Comparison of ENCODE assay signal across 22 mouse cellular contexts in the genomic region with DNA sequence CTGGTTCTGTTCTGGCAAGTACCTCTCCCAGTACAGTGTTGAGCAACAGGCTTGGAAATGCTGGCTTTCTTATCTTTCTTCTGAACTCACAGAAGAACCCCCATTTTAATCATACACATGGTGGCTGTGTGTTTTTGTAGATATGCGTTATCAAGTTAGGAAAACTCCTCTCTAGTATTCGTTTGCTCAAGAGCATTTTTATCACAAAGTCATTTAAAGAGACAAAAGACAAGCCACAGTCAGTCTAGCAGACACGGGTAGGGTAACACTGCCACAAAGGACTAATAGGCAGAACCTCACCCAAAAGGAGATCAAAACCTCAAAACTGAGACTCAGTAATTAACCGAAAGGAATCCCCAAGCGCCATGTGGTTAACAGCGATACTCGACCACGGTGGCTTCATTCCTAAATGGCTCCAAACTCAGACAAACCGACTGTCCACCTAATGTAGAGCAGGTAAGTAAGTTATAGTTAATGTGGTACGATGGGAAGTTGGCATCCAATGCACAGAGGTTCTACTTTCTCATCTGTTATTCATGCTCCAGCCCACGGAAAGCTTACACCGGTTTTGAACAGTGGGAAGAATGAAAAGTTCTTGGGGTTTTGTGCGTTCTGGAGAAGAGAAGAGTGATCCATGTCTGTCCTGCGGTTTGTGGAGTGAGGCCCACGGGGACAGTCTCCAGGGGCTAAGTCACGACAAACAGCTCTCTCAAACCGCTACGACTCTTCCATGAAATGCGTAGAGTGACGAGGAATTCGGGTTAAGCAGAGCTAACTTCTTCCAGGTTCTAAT.
A peak's percentile ranks its signal among the peaks of the same experiment; 100 is the strongest.
DNase-seq lines count a peak whose midpoint lies in the region; ATAC-seq and TF ChIP-seq lines count a peak whose summit lies in the region.
"Had no signal": no experiment of that assay in that cellular context is flagged by ENCODE, and none has a peak within 500 bp of the region (broad histone marks: within the 10 kb centered on the region; RNA-seq: fewer than 3 reads in every experiment).

No protein-coding gene starts in this region.

- peak; percentile 65; the same call in 1 of the 2 replicates for ATAC-seq in intestine, embryonic 15.5 days
- ATAC-seq in intestine, embryonic 16.5 days: no peak
- peak; percentile 48 for ATAC-seq in erythroblast, adult 5-6 weeks (replicated peaks; ENCODE audit: low FRiP score, poor library complexity, severe bottlenecking)
- peak; percentile 67 for ATAC-seq in liver, embryonic 15.5 days (ENCODE audit: insufficient read depth)
- ATAC-seq: activated CD4-positive, CD25-positive, alpha-beta regulatory T cell, adult 4 months; CD4-positive, CD25-positive, alpha-beta regulatory T cell, adult 4 months; forebrain, embryonic 16.5 days; midbrain, embryonic 16.5 days had no signal

- no peaks in the 10 kb centered on the region for H3K36me3 ChIP-seq in intestine, embryonic 15.5 days
- no peaks in the 10 kb centered on the region for H3K36me3 ChIP-seq in intestine, embryonic 16.5 days (ENCODE audit: control insufficient read depth, insufficient read depth, low read length)
- no peaks in the 10 kb centered on the region; the same call in 1 of the 2 replicates for H3K36me3 ChIP-seq in liver, embryonic 15.5 days (replicated peaks)
- H3K36me3 ChIP-seq: embryonic facial prominence, embryonic 15.5 days; hindbrain, embryonic 12.5 days had no signal

- H3K4me2 ChIP-seq in intestine, embryonic 15.5 days (replicated peaks): no peak overlapping the region
- no peak overlapping the region for H3K4me2 ChIP-seq in intestine, embryonic 16.5 days (ENCODE audit: low read depth, low read length)
- peak overlapping the region; percentile 67 for H3K4me2 ChIP-seq in liver, embryonic 15.5 days
- H3K4me2 ChIP-seq: embryonic facial prominence, embryonic 15.5 days; hindbrain, embryonic 12.5 days had no signal

- H3K9ac ChIP-seq in intestine, embryonic 15.5 days: no peak overlapping the region
- H3K9ac ChIP-seq in intestine, embryonic 16.5 days (ENCODE audit: low read depth, low read length): no peak overlapping the region
- peak overlapping the region; percentile 60 for H3K9ac ChIP-seq in liver, embryonic 15.5 days
- H3K9ac ChIP-seq: embryonic facial prominence, embryonic 15.5 days; hindbrain, embryonic 12.5 days had no signal

- no peaks in the 10 kb centered on the region for H3K27me3 ChIP-seq in intestine, embryonic 15.5 days (replicated peaks)
- H3K27me3 ChIP-seq in intestine, embryonic 16.5 days (replicated peaks; ENCODE audit: control insufficient read depth, insufficient read depth, low read length): no peaks in the 10 kb centered on the region
- no peaks in the 10 kb centered on the region for H3K27me3 ChIP-seq in liver, embryonic 15.5 days
- H3K27me3 ChIP-seq: embryonic facial prominence, embryonic 15.5 days; hindbrain, embryonic 12.5 days had no signal

- H3K9me3 ChIP-seq in intestine, embryonic 15.5 days: no peaks in the 10 kb centered on the region
- H3K9me3 ChIP-seq in intestine, embryonic 16.5 days (ENCODE audit: control insufficient read depth, low read length): no peaks in the 10 kb centered on the region
- H3K9me3 ChIP-seq in liver, embryonic 15.5 days (replicated peaks): no peaks in the 10 kb centered on the region
- H3K9me3 ChIP-seq: embryonic facial prominence, embryonic 15.5 days; hindbrain, embryonic 12.5 days had no signal

- no peak for TF ChIP-seq POLR2A in bone marrow, adult 2 months (IDR thresholded peaks at IDR 0.05; ENCODE audit: borderline replicate concordance, control insufficient read depth, low read depth, low read length)

- H3K4me1 ChIP-seq in intestine, embryonic 15.5 days (replicated peaks): no peaks in the 10 kb centered on the region
- no peaks in the 10 kb centered on the region for H3K4me1 ChIP-seq in intestine, embryonic 16.5 days (ENCODE audit: control insufficient read depth, insufficient read depth, low read length)
- peaks cover 3% of the 10 kb centered on the region for H3K4me1 ChIP-seq in bone marrow, adult 2 months (ENCODE audit: control insufficient read depth, insufficient read depth, low read length)
- H3K4me1 ChIP-seq in liver, embryonic 15.5 days (replicated peaks): peaks cover 75% of the 10 kb centered on the region

- no peak overlapping the region for H3K4me3 ChIP-seq in intestine, embryonic 15.5 days (replicated peaks)
- H3K4me3 ChIP-seq in intestine, embryonic 16.5 days (ENCODE audit: low read length): no peak overlapping the region
- peak overlapping the region; percentile 58 for H3K4me3 ChIP-seq in bone marrow, adult 2 months (replicated peaks; ENCODE audit: control insufficient read depth, low read depth, low read length)
- H3K4me3 ChIP-seq in liver, embryonic 15.5 days (replicated peaks): peak overlapping the region; percentile 48
- H3K4me3 ChIP-seq: embryonic facial prominence, embryonic 15.5 days; gastrocnemius, adult 2 months; hindbrain, embryonic 12.5 days had no signal

- WGBS in intestine, embryonic 15.5 days: 88% methylated on average over 21 of the region's 21 CpGs
- WGBS in intestine, embryonic 16.5 days: 88% methylated on average over 21 of the region's 21 CpGs
- WGBS in bone marrow, adult 2 months: 69% methylated on average over 21 of the region's 21 CpGs
- WGBS in liver, embryonic 15.5 days (ENCODE audit: insufficient replicate concordance): 39% methylated on average over 21 of the region's 21 CpGs

- TF ChIP-seq CTCF in bone marrow, adult 2 months (IDR thresholded peaks at IDR 0.05; ENCODE audit: control insufficient read depth, insufficient read depth, low read length): no peak

- H3K27ac ChIP-seq in intestine, embryonic 15.5 days: no peak overlapping the region
- no peak overlapping the region for H3K27ac ChIP-seq in intestine, embryonic 16.5 days (ENCODE audit: low read length)
- peak overlapping the region; percentile 89 for H3K27ac ChIP-seq in bone marrow, adult 2 months (ENCODE audit: control insufficient read depth, insufficient read depth, low read depth, low read length, poor library complexity)
- H3K27ac ChIP-seq in liver, embryonic 15.5 days (replicated peaks): peak overlapping the region; percentile 99
- H3K27ac ChIP-seq: embryonic facial prominence, embryonic 15.5 days; gastrocnemius, adult 2 months; hindbrain, embryonic 12.5 days; macrophage had no signal

- no peak for DNase-seq in cerebellum, adult 11-12 months
- no peak for DNase-seq in kidney, postnatal 36 days
- DNase-seq in spleen, postnatal 14 days (ENCODE audit: low spot score in 2 of 2): no peak
- DNase-seq: adrenal gland, postnatal 25 days; gastrocnemius, adult 2 months; kidney, adult 11 months; kidney, postnatal 25 days; lung, adult 18-20 months; right cerebral cortex, postnatal 14 days; thymus, postnatal 25 days had no signal

Comparison
In these comparisons a context has a peak if more than half of its experiments do, and no peak if none do; other contexts are left out.
1. H3K27ac ChIP-seq: peak in bone marrow, adult 2 months (single experiment) and liver, embryonic 15.5 days (single experiment); none in intestine, embryonic 15.5 days (single experiment) and intestine, embryonic 16.5 days (single experiment).
2. H3K4me3 ChIP-seq: peak in bone marrow, adult 2 months (single experiment) and liver, embryonic 15.5 days (single experiment); none in intestine, embryonic 15.5 days (single experiment) and intestine, embryonic 16.5 days (single experiment).